Mouse (Mus musculus) hindbrain, embryonic 14.5 days (tissue): ENCODE measurements around the gene Rheb. TPM values are rescaled to one million over a fixed set of nuclear protein-coding genes. Genes with fewer than 3 reads are reported as not detected.

Source experiments
- ATAC-seq: fragments of 200-750 bp; cut with Nextera tagmentation; 2 replicates; pipeline ENCODE4 v1.8.0; 2017; ENCODE audit warnings: moderate number of reproducible peaks, mild to moderate bottlenecking, moderate TSS enrichment, moderate library complexity; ENCODE audit not compliant: low FRiP score
- DNase-seq: peaks from one replicate; pipeline ENCODE4 v3.0.0-alpha.2; 2015; ENCODE audit warnings: low spot score
- H3K27ac ChIP-seq: fragments of 300-500 bp; sonication (generic); 2 replicates; pipeline ENCODE4 v1.5.1; 2014; ENCODE audit warnings: mild to moderate bottlenecking, moderate library complexity
- H3K27me3 ChIP-seq: fragments of 300-500 bp; sonication (generic); 2 replicates; pipeline ENCODE4 v1.6.1; 2014; ENCODE audit warnings: mild to moderate bottlenecking, low read length, mixed read lengths; ENCODE audit not compliant: control insufficient read depth, insufficient read depth
- H3K36me3 ChIP-seq: fragments of 300-500 bp; sonication (generic); replicated peaks from 2 replicates; pipeline ENCODE4 v1.6.1; 2014; ENCODE audit not compliant: control insufficient read depth, insufficient read depth
- H3K4me1 ChIP-seq: fragments of 300-500 bp; sonication (generic); replicated peaks from 2 replicates; pipeline ENCODE4 v1.6.1; 2014; ENCODE audit warnings: antibody characterized with exemption, low read length, mixed read lengths; ENCODE audit not compliant: control insufficient read depth, insufficient read depth
- H3K4me2 ChIP-seq: fragments of 300-500 bp; sonication (generic); replicated peaks from 2 replicates; pipeline ENCODE4 v1.6.1; 2014; ENCODE audit warnings: mild to moderate bottlenecking, moderate library complexity
- H3K4me3 ChIP-seq: fragments of 300-500 bp; sonication (generic); replicated peaks from 2 replicates; pipeline ENCODE4 v1.5.1; 2014; ENCODE audit warnings: mild to moderate bottlenecking, low read length
- H3K9ac ChIP-seq: fragments of 300-500 bp; sonication (generic); 2 replicates; pipeline ENCODE4 v1.6.1; 2014
- H3K9me3 ChIP-seq: fragments of 300-500 bp; sonication (generic); 2 replicates; pipeline ENCODE4 v1.6.1; 2016; ENCODE audit warnings: low read length; ENCODE audit not compliant: control insufficient read depth
- WGBS: fragments of 180-500 bp; shearing (Covaris S2); extraction: QIAGEN DNeasy Blood & Tissue Kit; methylation state at CpG from one replicate; pipeline ENCODE4 v1.1.7; 2014; 5-methylcytosine and 5-hydroxymethylcytosine counted together
- polyA plus RNA-seq: library from polyadenylated mRNA; unstranded; fragments of >200 nt; fragmentation: Nextera tagmentation; extraction: Ambion mirVana; gene quantifications from 2 replicates; pipeline ENCODE4 v1.2.1, GENCODE M21; 2014

The Rheb gene
- polyA plus RNA-seq, 1 experiment from 2014 or later, result 235 TPM

DNA sequence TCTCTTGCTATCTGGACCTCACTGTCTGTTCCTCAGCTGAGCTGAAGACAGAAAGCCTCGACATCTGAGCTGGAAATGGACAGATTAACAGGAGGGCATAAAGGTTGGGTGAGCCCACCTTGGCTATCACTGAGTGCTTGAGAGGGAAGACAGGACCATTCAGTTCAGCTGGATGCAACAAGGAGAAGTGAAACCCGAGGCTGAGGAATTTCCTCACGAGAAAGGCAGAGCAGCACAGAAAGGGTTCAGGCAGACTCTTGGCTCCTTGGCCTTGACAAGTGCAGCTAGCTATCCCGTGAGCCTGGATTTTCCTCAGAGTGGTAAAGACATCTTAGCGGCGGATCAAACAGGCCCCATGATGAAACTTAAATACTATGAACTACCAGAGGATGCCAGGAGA is 37.2 kb downstream of the Rheb start:
- Histone ChIP-seq H3K9ac (no peak overlapping the region), H3K4me2 (no peak overlapping the region), H3K4me1 (no peaks in the 10 kb centered on the region), H3K27me3 (no peaks in the 10 kb centered on the region), H3K9me3 (no peaks in the 10 kb centered on the region), H3K36me3 (peaks cover 76% of the 10 kb centered on the region), H3K4me3 (no peak overlapping the region), H3K27ac (no peak overlapping the region)
- WGBS, result 87% methylated on average over 6 of the region's 6 CpGs
- DNase-seq (no peak), ATAC-seq (no peak)

GRCm38 (mm10) chr5:24804661-24805060 is 37.8 kb downstream of the Rheb start:
- Histone ChIP-seq H3K27me3 (no peaks in the 10 kb centered on the region), H3K4me1 (no peaks in the 10 kb centered on the region), H3K27ac (no peak overlapping the region), H3K9ac (no peak overlapping the region), H3K4me3 (no peak overlapping the region), H3K4me2 (no peak overlapping the region), H3K9me3 (no peaks in the 10 kb centered on the region), H3K36me3 (peaks cover 71% of the 10 kb centered on the region)
- WGBS, result 89% methylated on average over 8 of the region's 8 CpGs
- no peak for ATAC-seq
- DNase-seq, result no peak

GRCm38 (mm10) chr5:24801841-24802624 is 40.4 kb downstream of the Rheb start:
- no peak overlapping the region for H3K4me3 ChIP-seq
- no peak overlapping the region for H3K27ac ChIP-seq
- no peaks in the 10 kb centered on the region for H3K9me3 ChIP-seq
- H3K9ac ChIP-seq, result no peak overlapping the region
- H3K27me3 ChIP-seq, result no peaks in the 10 kb centered on the region
- no peaks in the 10 kb centered on the region for H3K4me1 ChIP-seq
- 81% methylated on average over 6 of the region's 6 CpGs for WGBS
- ATAC-seq (no peak), DNase-seq (no peak)
- no peak overlapping the region for H3K4me2 ChIP-seq
- peaks cover 48% of the 10 kb centered on the region for H3K36me3 ChIP-seq

DNA sequence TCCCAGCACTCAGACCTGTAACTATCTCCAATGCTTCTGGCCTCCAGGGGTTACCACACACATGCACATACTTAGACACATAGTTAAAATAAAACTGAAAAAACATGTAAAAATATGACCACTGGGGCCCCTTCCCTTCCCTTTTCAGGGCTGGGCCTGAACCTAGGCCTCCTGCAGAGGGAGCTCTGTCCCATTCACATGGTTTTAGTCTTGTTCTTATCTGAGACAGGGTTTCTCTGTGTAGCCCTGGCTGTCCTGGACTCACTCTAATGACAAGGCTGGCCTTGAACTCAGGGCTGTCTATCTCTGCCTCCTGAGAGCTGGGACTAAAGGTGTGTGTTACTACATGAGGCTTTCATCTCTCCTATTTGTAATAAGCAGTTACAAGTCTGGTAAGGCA is 42.0 kb downstream of the Rheb start:
- Histone ChIP-seq H3K27ac (no peak overlapping the region), H3K9me3 (no peaks in the 10 kb centered on the region), H3K27me3 (no peaks in the 10 kb centered on the region), H3K4me3 (no peak overlapping the region), H3K4me1 (no peaks in the 10 kb centered on the region), H3K36me3 (peaks cover 32% of the 10 kb centered on the region), H3K4me2 (no peak overlapping the region), H3K9ac (no peak overlapping the region)
- no peak for DNase-seq
- ATAC-seq, result no peak

DNA sequence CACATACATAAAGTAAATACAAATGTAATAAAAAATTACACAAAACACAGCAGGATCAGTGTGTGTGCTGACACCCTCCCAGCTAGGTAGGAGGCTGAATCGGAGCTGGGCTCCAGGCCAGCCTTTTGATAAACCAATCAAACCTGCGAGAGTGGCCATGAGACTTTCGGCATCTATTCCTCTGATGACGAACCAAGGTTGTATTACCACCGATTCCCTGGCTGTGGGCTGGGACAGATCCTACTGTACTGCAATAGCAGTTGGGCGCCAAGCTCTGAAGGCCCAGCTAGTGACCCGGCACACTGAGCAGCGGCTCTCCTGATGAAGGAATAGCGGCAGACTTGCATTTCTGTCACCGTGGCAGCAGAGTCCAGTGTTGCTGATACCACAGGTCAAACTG is 43.8 kb downstream of the Rheb start:
- WGBS, result 72% methylated on average over 10 of the region's 10 CpGs

GRCm38 (mm10) chr5:24797858-24798257 is 44.6 kb downstream of the Rheb start:
- no peaks in the 10 kb centered on the region for H3K9me3 ChIP-seq

More for the DNA sequence above, 43.8 kb downstream of the Rheb start:
- Histone ChIP-seq H3K4me2 (no peak overlapping the region), H3K9me3 (no peaks in the 10 kb centered on the region), H3K36me3 (peaks cover 16% of the 10 kb centered on the region), H3K4me1 (no peaks in the 10 kb centered on the region), H3K27ac (no peak overlapping the region), H3K27me3 (no peaks in the 10 kb centered on the region), H3K4me3 (no peak overlapping the region), H3K9ac (no peak overlapping the region)
- DNase-seq (no peak), ATAC-seq (no peak)

DNA sequence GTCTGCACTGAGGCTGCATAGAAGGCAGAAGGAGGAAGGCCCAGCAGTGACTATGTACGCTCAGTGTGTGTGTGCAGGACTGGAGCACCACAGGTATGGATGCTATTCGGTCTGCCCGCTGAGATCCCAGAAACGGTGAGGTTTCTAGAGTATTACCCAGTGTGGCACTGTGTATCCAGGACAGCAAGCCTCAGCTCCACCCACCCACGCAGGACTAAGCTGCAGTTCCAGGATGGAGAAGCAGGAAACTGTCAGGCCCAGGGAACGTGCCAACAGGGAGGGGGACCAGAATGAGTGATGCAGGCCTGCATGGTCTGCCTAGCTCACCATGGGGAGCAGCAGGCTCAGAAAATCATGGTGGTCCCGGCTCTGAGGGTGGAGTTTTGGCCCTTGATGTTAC is 49.5 kb downstream of the Rheb start:
- 78% methylated on average over 7 of the region's 7 CpGs for WGBS
- Histone ChIP-seq H3K9ac (no peak overlapping the region), H3K27me3 (no peaks in the 10 kb centered on the region), H3K36me3 (no peaks in the 10 kb centered on the region), H3K27ac (no peak overlapping the region), H3K4me2 (no peak overlapping the region), H3K9me3 (no peaks in the 10 kb centered on the region), H3K4me3 (no peak overlapping the region), H3K4me1 (no peaks in the 10 kb centered on the region)
- DNase-seq, result peak; percentile 12
- no peak for ATAC-seq

More at GRCm38 (mm10) chr5:24797858-24798257, 44.6 kb downstream of the Rheb start:
- DNase-seq (no peak), ATAC-seq (no peak)
- no peak overlapping the region for H3K4me2 ChIP-seq
- no peak overlapping the region for H3K27ac ChIP-seq
- no peaks in the 10 kb centered on the region for H3K4me1 ChIP-seq
- H3K36me3 ChIP-seq, result peaks cover 10% of the 10 kb centered on the region
- H3K4me3 ChIP-seq, result no peak overlapping the region
- WGBS, result 59% methylated on average over 7 of the region's 7 CpGs
- no peaks in the 10 kb centered on the region for H3K27me3 ChIP-seq
- no peak overlapping the region for H3K9ac ChIP-seq

DNA sequence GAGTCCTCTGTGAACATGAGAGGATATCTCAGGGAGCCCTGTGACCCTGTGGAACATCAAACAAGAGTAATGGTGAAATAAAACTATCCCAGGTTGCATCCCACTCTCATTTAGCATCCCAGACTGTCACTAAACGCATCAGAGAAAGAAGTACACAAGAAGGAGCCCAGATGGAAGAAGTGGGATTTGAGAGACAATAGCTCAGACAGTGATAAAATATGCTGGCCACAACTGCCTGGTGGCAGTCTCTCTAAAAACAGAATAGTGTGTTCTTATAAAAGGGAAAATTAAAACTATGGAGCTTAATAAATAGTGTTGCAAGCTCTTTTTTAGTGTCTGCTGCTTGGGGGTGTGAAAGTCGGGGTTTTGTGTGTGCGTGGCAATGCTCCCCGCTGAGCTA is 59.5 kb downstream of the Rheb start:
- DNase-seq (no peak), ATAC-seq (no peak)
- Histone ChIP-seq H3K36me3 (no peaks in the 10 kb centered on the region), H3K9ac (no peak overlapping the region), H3K4me3 (no peak overlapping the region), H3K27ac (no peak overlapping the region), H3K9me3 (peaks cover 14% of the 10 kb centered on the region; the same call in 1 of the 2 replicates), H3K4me1 (no peaks in the 10 kb centered on the region), H3K27me3 (no peaks in the 10 kb centered on the region; the same call in 1 of the 2 replicates), H3K4me2 (no peak overlapping the region)
- WGBS, result 85% methylated on average over 4 of the region's 4 CpGs

DNA sequence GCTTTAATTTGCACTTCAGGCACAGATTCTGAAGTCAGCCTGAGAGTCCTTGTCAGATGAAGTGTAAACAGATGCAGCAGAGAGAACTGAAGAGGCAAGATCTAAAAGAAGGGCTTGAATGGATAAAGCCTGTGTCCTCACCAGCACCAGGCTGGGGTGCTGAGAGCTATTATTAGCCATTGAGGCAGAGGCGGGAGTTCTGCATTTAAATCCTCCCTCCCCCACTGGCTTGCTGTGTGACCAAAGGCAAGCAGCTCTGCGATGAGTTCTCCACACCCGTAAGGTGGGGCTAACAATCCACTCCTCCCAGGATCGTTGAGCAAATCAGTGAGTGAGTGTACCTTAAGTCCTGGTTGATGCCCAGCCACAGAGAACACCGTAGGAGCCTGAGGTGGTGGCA is 61.4 kb downstream of the Rheb start:
- no peaks in the 10 kb centered on the region for H3K36me3 ChIP-seq
- H3K9me3 ChIP-seq, result peaks cover 14% of the 10 kb centered on the region; the same call in 1 of the 2 replicates
- ATAC-seq (no peak), DNase-seq (no peak)
- H3K9ac ChIP-seq, result no peak overlapping the region
- no peaks in the 10 kb centered on the region for H3K4me1 ChIP-seq
- no peak overlapping the region for H3K4me3 ChIP-seq
- 17% methylated on average over 5 of the region's 5 CpGs for WGBS
- no peaks in the 10 kb centered on the region; the same call in 1 of the 2 replicates for H3K27me3 ChIP-seq
- no peak overlapping the region for H3K4me2 ChIP-seq
- H3K27ac ChIP-seq, result no peak overlapping the region
